In the genomic region with DNA sequence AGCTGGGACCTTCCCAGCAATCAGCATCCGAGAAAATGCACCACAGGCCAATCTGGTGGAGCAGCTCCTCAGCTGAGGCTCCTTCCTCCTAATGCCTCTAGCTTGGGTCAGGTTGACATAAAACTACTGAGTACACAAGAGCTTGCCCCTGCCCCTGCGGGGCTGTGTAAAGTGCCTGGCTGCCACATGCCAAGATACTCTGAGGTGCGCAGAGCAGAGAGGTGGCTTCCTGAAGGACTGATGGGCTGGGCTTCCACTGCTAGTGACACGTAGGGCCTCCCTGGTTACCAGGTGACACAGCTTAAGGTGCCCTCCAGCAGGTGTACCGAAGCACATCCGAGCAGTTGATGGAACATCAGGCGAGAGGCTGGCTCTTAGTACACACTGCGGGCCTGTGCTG, we compare ENCODE assay signal across 25 mouse cellular contexts. TPM values are rescaled to one million over a fixed set of nuclear protein-coding genes. Genes with fewer than 3 reads are reported as not detected.
DNase-seq lines count a peak whose midpoint lies in the region; ATAC-seq lines count a peak whose summit lies in the region.
"Had no signal": no experiment of that assay in that cellular context is flagged by ENCODE, and none has a peak within 500 bp of the region (broad histone marks: within the 10 kb centered on the region; RNA-seq: fewer than 3 reads in every experiment).

No protein-coding gene starts in this region.

- H3K4me1 ChIP-seq in hindbrain, embryonic 10.5 days (replicated peaks), result peaks cover 26% of the 10 kb centered on the region
- no peaks in the 10 kb centered on the region for H3K4me1 ChIP-seq in hindbrain, embryonic 11.5 days (replicated peaks; ENCODE audit: control insufficient read depth, insufficient read depth, low read length)
- H3K4me1 ChIP-seq in lung, embryonic 16.5 days (replicated peaks; ENCODE audit: control insufficient read depth, insufficient read depth, low read length), result peaks cover 19% of the 10 kb centered on the region
- peaks cover 45% of the 10 kb centered on the region for H3K4me1 ChIP-seq in embryonic facial prominence, embryonic 10.5 days
- H3K4me1 ChIP-seq in stomach, embryonic 16.5 days (ENCODE audit: control insufficient read depth, insufficient read depth, low read length), result peaks cover 13% of the 10 kb centered on the region

- no peak overlapping the region for H3K4me2 ChIP-seq in hindbrain, embryonic 11.5 days (replicated peaks; ENCODE audit: low read depth, low read length)
- H3K4me2 ChIP-seq in lung, embryonic 16.5 days (ENCODE audit: low read depth, low read length), result no peak overlapping the region
- no peak overlapping the region for H3K4me2 ChIP-seq in stomach, embryonic 16.5 days (ENCODE audit: low read depth, low read length)
- H3K4me2 ChIP-seq: embryonic facial prominence, embryonic 13.5 days; forebrain, embryonic 12.5 days; forebrain, embryonic 15.5 days; heart, embryonic 11.5 days; hindbrain, embryonic 14.5 days had no signal

- H3K4me3 ChIP-seq in hindbrain, embryonic 10.5 days, result no peak overlapping the region
- no peak overlapping the region for H3K4me3 ChIP-seq in hindbrain, embryonic 11.5 days (ENCODE audit: low read depth, low read length)
- H3K4me3 ChIP-seq in lung, embryonic 16.5 days (ENCODE audit: low read length), result no peak overlapping the region
- H3K4me3 ChIP-seq in embryonic facial prominence, embryonic 10.5 days, result no peak overlapping the region
- H3K4me3 ChIP-seq in stomach, embryonic 16.5 days (replicated peaks; ENCODE audit: low read length), result no peak overlapping the region
- H3K4me3 ChIP-seq: embryonic facial prominence, embryonic 13.5 days; erythroblast, embryonic 14.5 days; forebrain, embryonic 12.5 days; forebrain, embryonic 15.5 days had no signal

- WGBS in hindbrain, embryonic 10.5 days, result 94% methylated on average over 8 of the region's 8 CpGs
- WGBS in hindbrain, embryonic 11.5 days, result 95% methylated on average over 8 of the region's 8 CpGs
- WGBS in lung, embryonic 16.5 days, result 67% methylated on average over 8 of the region's 8 CpGs
- WGBS in embryonic facial prominence, embryonic 10.5 days, result 95% methylated on average over 8 of the region's 8 CpGs
- 79% methylated on average over 8 of the region's 8 CpGs for WGBS in stomach, embryonic 16.5 days

- no peak for ATAC-seq in hindbrain, embryonic 11.5 days (ENCODE audit: low FRiP score)
- ATAC-seq in lung, embryonic 16.5 days (ENCODE audit: low read depth), result peak; percentile 65
- ATAC-seq in stomach, embryonic 16.5 days (ENCODE audit: insufficient read depth, low FRiP score), result peak; percentile 53
- ATAC-seq: forebrain, embryonic 15.5 days; hindbrain, postnatal 0 days had no signal

- H3K27me3 ChIP-seq in hindbrain, embryonic 10.5 days (ENCODE audit: insufficient read depth, poor library complexity, severe bottlenecking), result no peaks in the 10 kb centered on the region
- no peaks in the 10 kb centered on the region for H3K27me3 ChIP-seq in hindbrain, embryonic 11.5 days (ENCODE audit: control insufficient read depth, insufficient read depth, low read length)
- no peaks in the 10 kb centered on the region for H3K27me3 ChIP-seq in lung, embryonic 16.5 days (ENCODE audit: control insufficient read depth, insufficient read depth, low read depth, low read length)
- no peaks in the 10 kb centered on the region for H3K27me3 ChIP-seq in embryonic facial prominence, embryonic 10.5 days (replicated peaks; ENCODE audit: low read depth, poor library complexity, severe bottlenecking)
- H3K27me3 ChIP-seq in stomach, embryonic 16.5 days (ENCODE audit: control insufficient read depth, insufficient read depth, low read length), result no peaks in the 10 kb centered on the region
- H3K27me3 ChIP-seq: CH12.LX; embryonic facial prominence, embryonic 13.5 days; forebrain, embryonic 12.5 days; forebrain, embryonic 15.5 days had no signal

- no peak overlapping the region for H3K9ac ChIP-seq in hindbrain, embryonic 11.5 days (ENCODE audit: low read depth, low read length)
- H3K9ac ChIP-seq in lung, embryonic 16.5 days (ENCODE audit: low read length), result no peak overlapping the region
- H3K9ac ChIP-seq in stomach, embryonic 16.5 days (ENCODE audit: low read length), result no peak overlapping the region
- H3K9ac ChIP-seq: embryonic facial prominence, embryonic 13.5 days; forebrain, embryonic 12.5 days; forebrain, embryonic 15.5 days; hindbrain, embryonic 14.5 days had no signal

- no peaks in the 10 kb centered on the region for H3K36me3 ChIP-seq in hindbrain, embryonic 10.5 days
- no peaks in the 10 kb centered on the region for H3K36me3 ChIP-seq in hindbrain, embryonic 11.5 days (ENCODE audit: control insufficient read depth, insufficient read depth, low read length)
- H3K36me3 ChIP-seq in lung, embryonic 16.5 days (ENCODE audit: control insufficient read depth, insufficient read depth, low read length), result no peaks in the 10 kb centered on the region
- no peaks in the 10 kb centered on the region; the same call in 1 of the 2 replicates for H3K36me3 ChIP-seq in embryonic facial prominence, embryonic 10.5 days (replicated peaks)
- H3K36me3 ChIP-seq in stomach, embryonic 16.5 days (ENCODE audit: control insufficient read depth, insufficient read depth, low read length), result no peaks in the 10 kb centered on the region
- H3K36me3 ChIP-seq: embryonic facial prominence, embryonic 13.5 days; forebrain, embryonic 12.5 days; forebrain, embryonic 15.5 days; G1E had no signal

- DNase-seq in hindbrain, embryonic 10.5 days (ENCODE audit: low spot score), result no peak
- DNase-seq in hindbrain, embryonic 11.5 days (ENCODE audit: low spot score), result no peak
- DNase-seq in lung, postnatal 10 days, result no peak
- no peak for DNase-seq in embryonic facial prominence, embryonic 10.5 days (ENCODE audit: low spot score)
- no peak for DNase-seq in MN1 (ENCODE audit: low spot score)
- DNase-seq: adrenal gland, adult 2 months; adrenal gland, postnatal 14 days; B cell, adult 2 months; cerebellum, adult 11 months; cerebellum, adult 2 months; cerebellum, adult 9-11 months; cerebellum, postnatal 25 days; gastrocnemius, postnatal 14 days; heart, adult 11 months had no signal

- no peaks in the 10 kb centered on the region for H3K9me3 ChIP-seq in hindbrain, embryonic 10.5 days
- no peaks in the 10 kb centered on the region for H3K9me3 ChIP-seq in hindbrain, embryonic 11.5 days (ENCODE audit: control insufficient read depth, low read length)
- H3K9me3 ChIP-seq in lung, embryonic 16.5 days (ENCODE audit: control insufficient read depth, low read length), result peaks cover 4% of the 10 kb centered on the region; the same call in 1 of the 2 replicates
- no peaks in the 10 kb centered on the region for H3K9me3 ChIP-seq in embryonic facial prominence, embryonic 10.5 days
- no peaks in the 10 kb centered on the region for H3K9me3 ChIP-seq in stomach, embryonic 16.5 days (replicated peaks; ENCODE audit: control insufficient read depth, low read length)
- H3K9me3 ChIP-seq: embryonic facial prominence, embryonic 13.5 days; forebrain, embryonic 12.5 days; forebrain, embryonic 15.5 days; G1E had no signal

- 0 out of 2 replicates have a peak overlapping the region, but pooled peaks have one; percentile 5 for H3K27ac ChIP-seq in hindbrain, embryonic 10.5 days
- H3K27ac ChIP-seq in hindbrain, embryonic 11.5 days (ENCODE audit: low read depth, low read length), result no peak overlapping the region
- no peak overlapping the region for H3K27ac ChIP-seq in lung, embryonic 16.5 days (ENCODE audit: low read length)
- H3K27ac ChIP-seq in embryonic facial prominence, embryonic 10.5 days (replicated peaks), result 0 out of 2 replicates have a peak overlapping the region, but pooled peaks have one; percentile 48
- H3K27ac ChIP-seq in stomach, embryonic 16.5 days (ENCODE audit: low read length), result no peak overlapping the region
- H3K27ac ChIP-seq: forebrain, embryonic 12.5 days; forebrain, embryonic 15.5 days; hindbrain, embryonic 14.5 days; hindbrain, postnatal 0 days had no signal

RNA-seq across cellular contexts. Expression of a gene that starts 37.9 kb away (rescaled TPM):
- 22.5 and 30.7 TPM in 2 replicates for polyA plus RNA-seq in hindbrain, embryonic 10.5 days (2016; fragmentation: Nextera tagmentation; extraction: Ambion mirVana)
- 22.3 and 22.5 TPM in 2 replicates for polyA plus RNA-seq in hindbrain, embryonic 11.5 days (2014; fragmentation: Nextera tagmentation; extraction: Ambion mirVana)
- polyA plus RNA-seq in lung, embryonic 16.5 days (2015; fragmentation: Nextera tagmentation; extraction: Ambion mirVana), result 30.9 and 33.3 TPM in 2 replicates
- 30.0 and 31.0 TPM in 2 replicates for polyA plus RNA-seq in embryonic facial prominence, embryonic 10.5 days (2016; fragmentation: Nextera tagmentation; extraction: Ambion mirVana)
- 42.0 and 48.7 TPM in 2 replicates for polyA plus RNA-seq in stomach, embryonic 16.5 days (2015; fragmentation: Nextera tagmentation; extraction: Ambion mirVana)
- polyA plus RNA-seq: erythroblast, embryonic 14.5 days; G1E had no signal

Comparison
In these comparisons a context has a peak if more than half of its experiments do, and no peak if none do; other contexts are left out.
1. H3K27ac ChIP-seq: peak in hindbrain, embryonic 10.5 days (single experiment) and embryonic facial prominence, embryonic 10.5 days (single experiment); none in hindbrain, embryonic 11.5 days (single experiment), lung, embryonic 16.5 days (single experiment) and stomach, embryonic 16.5 days (single experiment).